Mouse (Mus musculus): Measurements from ENCODE around the gene BC035947. TPM values are rescaled to one million over a fixed set of nuclear protein-coding genes. Genes with fewer than 3 reads are reported as not detected.

BC035947 gene
- polyA plus RNA-seq, 1 experiment, result 0.04 TPM

- H3K4me3 ChIP-seq (replicated peaks; ENCODE audit: extremely low read depth, low read depth, low read length), result no peak overlapping the region
- TF ChIP-seq CTCF (IDR thresholded peaks at IDR 0.05; ENCODE audit: insufficient read depth, low read length) (peak; percentile 45), POLR2A (IDR thresholded peaks at IDR 0.05; ENCODE audit: borderline replicate concordance, extremely low read depth, low read depth, low read length) (no peak)
- DNase-seq, result no peak
- no peaks in the 10 kb centered on the region for H3K4me1 ChIP-seq (ENCODE audit: control insufficient read depth, insufficient read depth, low read length)
- 37% methylated on average over 7 of the region's 7 CpGs for WGBS
Measured at GRCm38 (mm10) chr1:78454659-78455058, 57.3 kb downstream of the BC035947 start.

GRCm38 (mm10) chr1:78453886-78454285 lies 58.1 kb downstream of the BC035947 start:
- WGBS, result 94% methylated on average over 8 of the region's 8 CpGs
- TF ChIP-seq POLR2A (IDR thresholded peaks at IDR 0.05; ENCODE audit: borderline replicate concordance, extremely low read depth, low read depth, low read length) (no peak), CTCF (IDR thresholded peaks at IDR 0.05; ENCODE audit: insufficient read depth, low read length) (no peak)
- DNase-seq, result no peak
- Histone ChIP-seq H3K4me1 (ENCODE audit: control insufficient read depth, insufficient read depth, low read length) (no peaks in the 10 kb centered on the region), H3K4me3 (replicated peaks; ENCODE audit: extremely low read depth, low read depth, low read length) (no peak overlapping the region)

DNA sequence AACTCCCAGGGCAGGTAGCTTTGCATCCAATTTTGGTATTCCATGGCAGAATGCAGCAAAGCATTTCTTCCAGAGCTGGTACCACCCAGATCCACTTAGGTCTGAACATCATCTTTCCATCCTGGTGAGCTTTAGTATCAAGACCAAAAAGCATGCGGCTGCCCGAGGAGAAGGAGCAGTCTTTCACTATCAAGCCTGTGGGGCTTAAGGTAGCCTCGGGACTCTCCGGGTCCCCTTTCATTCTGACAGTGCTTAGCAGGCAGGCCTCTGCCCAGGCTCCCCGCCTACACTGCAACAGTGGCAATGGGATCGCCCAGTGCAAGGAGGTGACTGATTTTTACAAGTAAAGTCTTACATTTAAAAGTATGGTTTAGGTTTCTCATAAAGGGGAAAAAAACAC lies 59.4 kb downstream of the BC035947 start:
- Histone ChIP-seq H3K4me3 (replicated peaks; ENCODE audit: extremely low read depth, low read depth, low read length) (no peak overlapping the region), H3K4me1 (ENCODE audit: control insufficient read depth, insufficient read depth, low read length) (no peaks in the 10 kb centered on the region; the same call in 1 of the 2 replicates)
- TF ChIP-seq CTCF (IDR thresholded peaks at IDR 0.05; ENCODE audit: insufficient read depth, low read length) (no peak), POLR2A (IDR thresholded peaks at IDR 0.05; ENCODE audit: borderline replicate concordance, extremely low read depth, low read depth, low read length) (no peak)
- no peak for DNase-seq
- WGBS, result 95% methylated on average over 6 of the region's 6 CpGs

GRCm38 (mm10) chr1:78451070-78451854 lies 60.7 kb downstream of the BC035947 start:
- Histone ChIP-seq H3K4me3 (replicated peaks; ENCODE audit: extremely low read depth, low read depth, low read length) (no peak overlapping the region), H3K4me1 (ENCODE audit: control insufficient read depth, insufficient read depth, low read length) (no peaks in the 10 kb centered on the region; the same call in 1 of the 2 replicates)
- no peak for DNase-seq
- 72% methylated on average over 12 of the region's 12 CpGs for WGBS
- TF ChIP-seq POLR2A (IDR thresholded peaks at IDR 0.05; ENCODE audit: borderline replicate concordance, extremely low read depth, low read depth, low read length), result no peak
- no peak for TF ChIP-seq CTCF (IDR thresholded peaks at IDR 0.05; ENCODE audit: insufficient read depth, low read length)

- TF ChIP-seq CTCF (IDR thresholded peaks at IDR 0.05; ENCODE audit: insufficient read depth, low read length) (no peak), POLR2A (IDR thresholded peaks at IDR 0.05; ENCODE audit: borderline replicate concordance, extremely low read depth, low read depth, low read length) (no peak)
- Histone ChIP-seq H3K4me3 (replicated peaks; ENCODE audit: extremely low read depth, low read depth, low read length) (no peak overlapping the region), H3K4me1 (ENCODE audit: control insufficient read depth, insufficient read depth, low read length) (no peaks in the 10 kb centered on the region; the same call in 1 of the 2 replicates)
- 22% methylated on average over 1 of the region's 1 CpGs for WGBS
- DNase-seq, result no peak
Measured at GRCm38 (mm10) chr1:78448091-78448490, 63.9 kb downstream of the BC035947 start.

Other genes with a start within 250 kb of the BC035947 start
- 25.1 and 33.7 TPM in 2 replicates for gene Sgpp2, start 201.8 kb downstream of the BC035947 start, polyA plus RNA-seq (2012; rRNA removed)
- gene Farsb, start 23.3 kb downstream of the BC035947 start, polyA plus RNA-seq (2012; rRNA removed), result 7.8 and 13.6 TPM in 2 replicates
- 1.2 and 1.6 TPM in 2 replicates for gene Mogat1, start 1.2 kb downstream of the BC035947 start, polyA plus RNA-seq (2012; rRNA removed)
- gene Acsl3, start 145.7 kb upstream of the BC035947 start, polyA plus RNA-seq (2012; rRNA removed), result 4.1 and 6.6 TPM in 2 replicates
- gene Utp14b, start 145.9 kb upstream of the BC035947 start, polyA plus RNA-seq (2012; rRNA removed), result 0.51 and 0.83 TPM in 2 replicates